Mouse (Mus musculus) embryonic fibroblast, embryonic 13.5 days (primary cell): ENCODE measurements around the gene Ctcfl.

ENCODE experiments used
- CTCF ChIP-seq: IDR thresholded peaks from 2 replicates; pipeline ENCODE4 v1.5.1; 2011; ENCODE audit warnings: mild to moderate bottlenecking, control low read depth, low read length, moderate library complexity, borderline replicate concordance; ENCODE audit not compliant: insufficient read depth
- POLR2A ChIP-seq: IDR thresholded peaks from 2 replicates; pipeline ENCODE4 v1.6.1; 2011; ENCODE audit warnings: low read depth, mild to moderate bottlenecking, control low read depth, low read length, moderate library complexity

DNA sequence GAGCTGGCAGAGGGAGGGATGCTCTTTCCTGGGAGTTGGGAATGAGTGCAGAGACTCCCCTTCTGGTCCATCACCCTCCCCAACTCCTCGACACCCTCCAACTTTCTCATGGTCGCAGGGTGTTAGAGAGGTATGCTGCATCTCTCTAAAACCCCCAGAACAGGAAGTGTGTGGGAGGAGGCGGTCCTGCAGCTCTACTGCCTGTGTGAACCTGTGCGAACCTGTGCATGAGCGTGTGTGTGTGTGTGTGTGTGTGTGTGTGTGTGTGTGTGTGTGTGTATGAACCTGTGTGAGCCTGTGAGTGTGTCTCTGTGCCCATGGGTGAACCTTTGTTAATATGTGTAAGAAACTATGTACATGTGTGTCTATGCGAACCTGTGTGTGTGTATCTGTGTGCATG, 65.5 kb downstream of the Ctcfl start:
- no peak for TF ChIP-seq POLR2A
- TF ChIP-seq CTCF: no peak
